Mouse (Mus musculus): ENCODE results near the gene Amotl1.
"Not testable (repeated sequence)": the region's sequence is repeated elsewhere in the genome, so short reads cannot be mapped to it uniquely, and the experiment has no call there.

Amotl1 gene

GRCm38 (mm10) chr9:14603475-14603874 is 41.4 kb downstream of the Amotl1 start:
- DNase-seq (ENCODE audit: low spot score), result no peak

GRCm38 (mm10) chr9:14599799-14600198 is 45.1 kb downstream of the Amotl1 start:
- DNase-seq (ENCODE audit: low spot score), result no peak

- DNase-seq (ENCODE audit: low spot score), result no peak
Measured at GRCm38 (mm10) chr9:14598157-14598556, 46.7 kb downstream of the Amotl1 start.

- no peak for DNase-seq (ENCODE audit: low spot score)
Measured at GRCm38 (mm10) chr9:14597429-14597828, 47.4 kb downstream of the Amotl1 start.

GRCm38 (mm10) chr9:14596858-14597257 is 48.0 kb downstream of the Amotl1 start:
- peak; percentile 44 for DNase-seq (ENCODE audit: low spot score)

- no peak for DNase-seq (ENCODE audit: low spot score)
Measured at GRCm38 (mm10) chr9:14596427-14596826, 48.4 kb downstream of the Amotl1 start.

- no peak for DNase-seq (ENCODE audit: low spot score)
Measured at GRCm38 (mm10) chr9:14595893-14596292, 49.0 kb downstream of the Amotl1 start.

- no peak for DNase-seq (ENCODE audit: low spot score)
Measured at GRCm38 (mm10) chr9:14593880-14594279, 51.0 kb downstream of the Amotl1 start.

- DNase-seq (ENCODE audit: low spot score), result no peak
Measured at GRCm38 (mm10) chr9:14590666-14591065, 54.2 kb downstream of the Amotl1 start.

- no peak for DNase-seq (ENCODE audit: low spot score)
Measured at GRCm38 (mm10) chr9:14588690-14589089, 56.2 kb downstream of the Amotl1 start.

- no peak for DNase-seq (ENCODE audit: low spot score)
Measured at GRCm38 (mm10) chr9:14585702-14586101, 59.2 kb downstream of the Amotl1 start.

- DNase-seq (ENCODE audit: low spot score), result no peak
Measured at GRCm38 (mm10) chr9:14578960-14579359, 65.9 kb downstream of the Amotl1 start.

GRCm38 (mm10) chr9:14576359-14576758 is 68.5 kb downstream of the Amotl1 start:
- DNase-seq (ENCODE audit: low spot score), result not testable (repeated sequence)

GRCm38 (mm10) chr9:14574760-14575399 is 70.0 kb downstream of the Amotl1 start:
- peak; percentile 54 for DNase-seq (ENCODE audit: low spot score)

GRCm38 (mm10) chr9:14569175-14569975 is 75.5 kb downstream of the Amotl1 start:
- no peak for DNase-seq (ENCODE audit: low spot score)

- no peak for DNase-seq (ENCODE audit: low spot score)
Measured at GRCm38 (mm10) chr9:14568487-14568886, 76.4 kb downstream of the Amotl1 start.

- no peak for DNase-seq (ENCODE audit: low spot score)
Measured at GRCm38 (mm10) chr9:14564486-14564885, 80.4 kb downstream of the Amotl1 start.

GRCm38 (mm10) chr9:14563351-14563750 is 81.5 kb downstream of the Amotl1 start:
- no peak for DNase-seq (ENCODE audit: low spot score)

GRCm38 (mm10) chr9:14560545-14560944 is 84.3 kb downstream of the Amotl1 start:
- DNase-seq (ENCODE audit: low spot score), result no peak

GRCm38 (mm10) chr9:14559996-14560395 is 84.9 kb downstream of the Amotl1 start:
- no peak for DNase-seq (ENCODE audit: low spot score)

- no peak for DNase-seq (ENCODE audit: low spot score)
Measured at GRCm38 (mm10) chr9:14559430-14559829, 85.4 kb downstream of the Amotl1 start.

- no peak for DNase-seq (ENCODE audit: low spot score)
Measured at GRCm38 (mm10) chr9:14558332-14558731, 86.5 kb downstream of the Amotl1 start.

GRCm38 (mm10) chr9:14548366-14548761 is 96.5 kb downstream of the Amotl1 start:
- no peak for DNase-seq (ENCODE audit: low spot score)
